Mouse (Mus musculus) macrophage (primary cell): ENCODE data around the gene Zfp157. TPM values are rescaled to one million over a fixed set of nuclear protein-coding genes. Genes with fewer than 3 reads are reported as not detected.
"Not testable (repeated sequence)": the region's sequence is repeated elsewhere in the genome, so short reads cannot be mapped to it uniquely, and the experiment has no call there.

Experiments
- H3K27ac ChIP-seq: fragments of 350-480 bp; formaldehyde crosslinking; 2 replicates; pipeline ENCODE4 v1.9.0; 2021
- H3K36me3 ChIP-seq: fragments of 350-480 bp; formaldehyde crosslinking; 2 replicates; pipeline ENCODE4 v1.9.0; 2021; ENCODE audit errors: inconsistent target
- H3K4me3 ChIP-seq: fragments of 350-480 bp; formaldehyde crosslinking; 2 replicates; pipeline ENCODE4 v1.9.0; 2021; ENCODE audit errors: inconsistent target
- H3K79me2 ChIP-seq: fragments of 350-480 bp; formaldehyde crosslinking; 2 replicates; pipeline ENCODE4 v1.9.0; 2021; ENCODE audit errors: inconsistent target
- WGBS: methylation state at CpG from one replicate; pipeline ENCODE4 v1.1.7; 2026; ENCODE audit warnings: inconsistent platforms; ENCODE audit not compliant: missing documents; 5-methylcytosine and 5-hydroxymethylcytosine counted together
- polyA plus RNA-seq: library from polyadenylated mRNA; stranded (reverse); fragments of 250-400 nt; gene quantifications from 3 replicates; pipeline ENCODE4 v1.2.4, GENCODE M21; 2018; ENCODE audit warnings: inconsistent platforms
- total RNA-seq, 78 experiments: library from RNA; depleted of rRNA; stranded (reverse); fragments of 250-400 nt; gene quantifications; 1 replicate in 9 of 78; 2 replicates in 24 of 78; 3 replicates in 43 of 78; 4 replicates in 2 of 78; pipeline ENCODE4 v1.2.4; 2018; ENCODE audit warnings: inconsistent platforms in 56 of 78

Gene Zfp157
- 10 to 100 TPM in 17 of 26 experiments, 1 to 10 TPM in 9; 3.4 to 58.4 (median 17.7) TPM for total RNA-seq (2018; cell fraction: chromatin; rRNA removed)
- 1 to 10 TPM in 18 of 26 experiments, under 1 TPM in 8; 0.33 to 5.9 (median 2.4) TPM for total RNA-seq (2018; cell fraction: cytosol; rRNA removed)
- 10 to 100 TPM in 9 of 26 experiments, 1 to 10 TPM in 17; 1.6 to 32.5 (median 6.5) TPM for total RNA-seq (2018; cell fraction: nucleus; rRNA removed)
- polyA plus RNA-seq: 4.4 to 5.6 TPM (median 5.3 TPM) in 3 replicates

DNA sequence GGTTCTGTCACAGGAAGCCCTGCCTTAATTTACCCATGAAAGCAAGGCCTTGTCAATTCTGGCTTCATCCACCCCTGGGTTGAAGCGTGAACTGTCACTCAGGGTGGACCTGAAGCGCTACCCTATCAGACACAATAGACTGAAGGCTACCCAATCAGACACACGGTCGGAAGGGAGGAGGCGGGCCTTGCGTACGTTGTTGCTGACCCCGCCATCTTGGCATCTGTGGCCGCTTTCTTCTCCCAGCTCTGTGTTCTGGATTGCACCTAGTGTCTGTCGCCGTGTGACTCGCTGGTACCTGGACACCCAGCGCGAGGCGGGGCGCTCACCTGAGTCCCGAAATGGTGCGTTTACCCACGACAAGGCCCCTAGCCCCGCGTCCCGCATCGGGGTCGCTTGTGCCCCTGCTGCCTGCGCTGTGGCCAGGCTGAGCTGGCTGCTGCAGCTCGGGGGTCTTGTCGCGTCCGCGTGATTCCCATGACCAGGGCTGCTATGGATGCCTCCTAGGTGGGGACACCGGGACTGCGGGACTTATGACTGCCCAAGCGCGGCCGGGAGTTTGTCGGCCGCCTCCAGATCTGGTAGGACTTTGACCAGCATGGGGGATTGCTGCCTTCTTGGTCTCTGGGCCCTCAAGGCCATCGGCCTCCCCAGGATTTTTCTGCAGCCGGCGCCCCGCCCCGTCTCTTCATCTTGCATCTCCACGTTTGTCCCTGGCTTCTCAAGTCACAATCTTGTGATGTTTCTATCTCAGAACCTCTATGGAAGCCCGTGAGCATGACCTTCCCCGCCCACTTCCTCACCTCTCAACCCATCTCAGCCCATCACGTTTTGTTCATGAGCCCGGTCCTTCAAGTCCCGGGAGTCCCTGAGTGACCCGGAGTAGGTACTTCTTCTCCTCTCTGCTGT lies at the start of gene Zfp157:
Gene Zfp157, plus strand, starts transcription at position 183 of the 909 bp plus-strand sequence.
- H3K79me2 ChIP-seq: peaks cover 29% of the 10 kb centered on the region; the same call in 1 of the 2 replicates
- under 1% methylated on average over 49 of the region's 49 CpGs for WGBS
- H3K36me3 ChIP-seq: peaks cover 14% of the 10 kb centered on the region; the same call in 1 of the 2 replicates
- H3K27ac ChIP-seq: peak within 1 kb of the TSS; percentile 46
- H3K4me3 ChIP-seq: peak within 1 kb of the TSS; percentile 85

DNA sequence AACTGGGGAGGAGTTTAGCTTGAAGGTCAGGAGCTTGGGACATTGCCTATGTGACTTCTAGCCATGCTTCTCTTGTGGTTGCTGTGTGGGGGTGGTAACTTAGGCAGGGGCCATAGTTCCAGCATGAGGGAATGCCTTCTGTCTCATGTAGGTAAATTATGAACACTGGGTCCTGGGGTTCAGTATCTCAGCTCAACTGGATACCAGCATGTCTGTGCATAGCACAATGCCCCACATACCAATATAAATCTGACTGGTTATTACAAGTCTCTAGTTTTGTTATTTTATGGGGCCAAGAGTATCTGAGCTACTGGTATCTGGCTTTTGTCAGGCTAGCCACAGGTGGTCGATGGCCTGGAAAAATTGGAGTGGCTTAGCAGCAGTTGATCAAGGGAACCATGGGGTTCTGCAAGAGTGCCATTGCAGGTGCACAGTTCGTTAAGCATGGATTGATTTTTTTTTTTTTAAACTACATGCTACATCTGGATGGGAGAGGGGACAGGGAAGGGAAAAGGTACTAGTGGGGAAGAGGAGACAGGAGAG lies 43.4 kb upstream of the Zfp157 start:
- WGBS: 83% methylated on average over 2 of the region's 2 CpGs
- H3K4me3 ChIP-seq: no peak overlapping the region
- no peaks in the 10 kb centered on the region for H3K79me2 ChIP-seq

DNA sequence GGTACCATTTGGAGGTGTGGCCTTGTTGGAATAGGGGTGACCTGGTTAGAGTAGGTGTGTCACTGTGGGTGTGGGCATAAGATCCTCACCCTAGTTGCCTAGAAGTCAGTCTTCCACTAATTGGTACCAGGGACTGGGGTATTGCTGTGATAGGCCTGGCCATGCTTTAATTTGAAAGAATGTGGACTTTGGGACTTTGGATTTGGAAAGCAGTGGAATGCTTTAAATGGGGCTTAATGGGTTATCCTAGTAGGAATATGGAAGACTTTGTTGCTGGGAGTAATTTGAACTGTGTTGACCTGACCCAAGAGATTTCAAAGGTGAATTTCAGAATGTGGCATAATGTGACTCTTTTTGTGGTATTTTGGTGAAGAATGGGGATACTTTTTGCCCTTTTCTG lies 40.8 kb upstream of the Zfp157 start:
- H3K36me3 ChIP-seq, H3K79me2 ChIP-seq, H3K27ac ChIP-seq, H3K4me3 ChIP-seq: not testable (repeated sequence)

More for the DNA sequence above, 43.4 kb upstream of the Zfp157 start:
- Histone ChIP-seq H3K27ac (no peak overlapping the region), H3K36me3 (no peaks in the 10 kb centered on the region)

DNA sequence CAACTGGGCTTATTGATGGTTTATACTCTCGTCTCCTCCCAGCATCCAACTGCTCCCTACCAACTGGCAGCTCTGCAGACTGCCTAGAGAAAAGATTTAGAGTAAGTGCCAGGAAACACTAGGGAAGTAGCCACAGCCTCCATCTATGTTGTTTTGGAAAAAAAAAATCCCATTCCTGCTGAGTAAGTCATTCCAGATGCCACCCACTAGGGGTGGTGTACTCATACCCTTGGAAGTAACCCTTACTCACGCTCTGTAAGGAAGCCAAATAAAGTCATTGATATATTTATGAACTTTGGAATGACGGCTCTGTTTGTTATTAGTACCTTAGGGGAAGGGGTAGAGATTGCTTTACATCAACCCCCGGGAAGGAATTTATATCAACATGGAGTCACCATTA lies 17.1 kb downstream of the Zfp157 start:
- H3K36me3 ChIP-seq: peaks cover 50% of the 10 kb centered on the region
- H3K27ac ChIP-seq: no peak overlapping the region
- no peak overlapping the region for H3K4me3 ChIP-seq
- no peaks in the 10 kb centered on the region for H3K79me2 ChIP-seq
- 98% methylated on average over 4 of the region's 4 CpGs for WGBS

DNA sequence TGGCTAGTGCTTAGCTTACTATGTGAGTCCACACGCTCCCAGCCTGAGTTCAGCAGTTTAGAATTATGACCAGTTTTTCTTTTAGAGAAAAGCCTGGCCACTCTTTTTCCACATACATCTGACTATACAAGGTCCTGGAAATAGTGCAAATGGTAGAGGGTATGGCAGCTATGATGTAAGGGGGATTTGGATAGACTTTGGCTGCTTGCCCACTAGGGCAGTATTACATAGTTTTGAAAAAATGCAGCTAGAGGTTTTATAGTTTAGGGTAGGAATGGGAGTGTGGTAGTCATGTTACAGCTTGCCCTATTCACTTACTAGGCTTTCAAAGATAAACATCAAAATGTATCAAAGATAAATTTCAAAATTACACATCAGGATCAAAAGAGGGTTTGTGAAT lies 17.8 kb downstream of the Zfp157 start:
- Histone ChIP-seq H3K36me3 (peaks cover 43% of the 10 kb centered on the region), H3K79me2 (no peaks in the 10 kb centered on the region), H3K27ac (no peak overlapping the region), H3K4me3 (no peak overlapping the region)
- WGBS: 100% methylated on average over 1 of the region's 1 CpGs

DNA sequence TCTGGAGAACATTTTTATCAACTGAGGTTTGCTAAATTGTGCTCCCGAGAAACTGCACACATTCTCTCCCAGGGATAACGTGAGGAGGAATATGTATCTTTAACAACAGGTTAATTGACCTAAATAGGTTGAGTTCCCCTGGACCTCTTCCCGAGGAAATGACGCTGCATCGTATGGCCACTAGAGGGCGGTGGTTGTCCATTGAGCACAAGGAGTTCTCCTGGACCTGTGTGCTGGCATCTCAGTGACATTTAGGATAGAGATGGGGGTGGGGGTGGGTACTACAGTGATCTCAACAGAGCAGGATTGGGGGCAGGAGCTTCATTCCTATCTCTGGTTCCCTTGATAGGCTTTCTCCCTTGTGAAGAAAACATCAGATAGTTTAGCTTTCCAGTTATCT lies 32.3 kb downstream of the Zfp157 start:
- Histone ChIP-seq H3K36me3 (no peaks in the 10 kb centered on the region), H3K4me3 (no peak overlapping the region)
- 6% methylated on average over 6 of the region's 6 CpGs for WGBS

GRCm38 (mm10) chr5:138504548-138504947 lies 63.3 kb downstream of the Zfp157 start:
- not testable (repeated sequence) for H3K79me2 ChIP-seq, H3K4me3 ChIP-seq, H3K27ac ChIP-seq, H3K36me3 ChIP-seq
- WGBS: no CpG with 5 or more reads among the region's 12 CpGs

More for the DNA sequence above, 32.3 kb downstream of the Zfp157 start:
- H3K79me2 ChIP-seq: no peaks in the 10 kb centered on the region
- no peak overlapping the region for H3K27ac ChIP-seq

Other genes with a start within 250 kb of the Zfp157 start
- 3.3 to 5.8 TPM (median 5.4 TPM) in 3 replicates for gene Mblac1, start 247.2 kb upstream of the Zfp157 start, polyA plus RNA-seq
- 21.3 to 30.2 TPM (median 28.7 TPM) in 3 replicates for gene Nxpe5, start 215.6 kb upstream of the Zfp157 start, polyA plus RNA-seq
- gene Lamtor4, start 186.0 kb upstream of the Zfp157 start, polyA plus RNA-seq: 32.5 to 106 TPM (median 78.4 TPM) in 3 replicates
- gene BC037034, start 177.4 kb upstream of the Zfp157 start, polyA plus RNA-seq: 25.8 to 46.6 TPM (median 43.8 TPM) in 3 replicates
- 0.12 TPM in 1 of 3 replicates, not detected in the others for gene Gal3st4, start 168.6 kb upstream of the Zfp157 start, polyA plus RNA-seq
- not detected in 3 replicates for gene Gm43720, start 161.5 kb upstream of the Zfp157 start, polyA plus RNA-seq
- 0.14 to 0.54 TPM (median 0.29 TPM) in 3 replicates for gene Gpc2, start 161.5 kb upstream of the Zfp157 start, polyA plus RNA-seq
- gene Stag3, start 161.2 kb upstream of the Zfp157 start, polyA plus RNA-seq: 0.19 to 0.41 TPM (median 0.29 TPM) in 3 replicates
- 0.26 to 0.96 TPM (median 0.36 TPM) in 3 replicates for gene Pvrig, start 99.5 kb upstream of the Zfp157 start, polyA plus RNA-seq
- not detected in 3 replicates for gene 1700123K08Rik, start 123.2 kb downstream of the Zfp157 start, polyA plus RNA-seq
- gene Zfp68, start 178.3 kb downstream of the Zfp157 start, polyA plus RNA-seq: 13.6 to 26.8 TPM (median 19.3 TPM) in 3 replicates
- gene A430033K04Rik, start 181.4 kb downstream of the Zfp157 start, polyA plus RNA-seq: 3.5 to 5.2 TPM (median 3.9 TPM) in 3 replicates